Mouse (Mus musculus) G1E (cell line): ENCODE results near the gene Cacfd1.

Experiments
- CTCF ChIP-seq: IDR thresholded peaks from 2 replicates; pipeline ENCODE4 v1.5.1; 2012; ENCODE audit warnings: low read depth, low read length, inconsistent platforms, mixed read lengths
- GATA2 ChIP-seq: IDR thresholded peaks from 2 replicates; pipeline ENCODE4 v1.6.1; 2012; ENCODE audit warnings: low read depth, low read length, inconsistent platforms, borderline replicate concordance
- TAL1 ChIP-seq: conservative IDR thresholded peaks from 2 replicates; pipeline ENCODE4 v1.6.1; 2012; ENCODE audit warnings: low read depth, low read length, inconsistent platforms, mixed read lengths

DNA sequence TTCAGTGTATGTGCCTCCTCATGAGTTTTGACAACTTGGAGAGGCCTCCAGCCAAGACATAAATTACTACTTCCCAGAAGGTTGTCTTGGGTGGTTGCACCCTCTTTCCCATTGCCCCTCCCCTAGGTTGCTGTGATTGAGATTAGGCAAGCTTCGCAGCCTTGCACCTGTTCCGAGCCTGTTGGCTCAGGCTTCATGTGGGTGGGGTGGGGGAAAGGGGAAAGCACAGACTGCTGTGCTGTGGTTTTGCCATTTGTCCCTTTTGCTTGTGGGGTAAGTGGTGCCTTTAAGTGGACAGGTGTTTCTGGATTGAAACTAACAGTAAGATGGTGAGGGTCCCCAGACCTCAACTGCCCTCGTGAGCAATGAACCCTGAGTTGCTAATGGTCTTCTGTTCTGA is 26.3 kb downstream of the Cacfd1 start:
- TF ChIP-seq CTCF: no peak
- TF ChIP-seq TAL1: no peak
- TF ChIP-seq GATA2: no peak
